Mouse (Mus musculus): ENCODE data around the gene Wipf3.

DNA sequence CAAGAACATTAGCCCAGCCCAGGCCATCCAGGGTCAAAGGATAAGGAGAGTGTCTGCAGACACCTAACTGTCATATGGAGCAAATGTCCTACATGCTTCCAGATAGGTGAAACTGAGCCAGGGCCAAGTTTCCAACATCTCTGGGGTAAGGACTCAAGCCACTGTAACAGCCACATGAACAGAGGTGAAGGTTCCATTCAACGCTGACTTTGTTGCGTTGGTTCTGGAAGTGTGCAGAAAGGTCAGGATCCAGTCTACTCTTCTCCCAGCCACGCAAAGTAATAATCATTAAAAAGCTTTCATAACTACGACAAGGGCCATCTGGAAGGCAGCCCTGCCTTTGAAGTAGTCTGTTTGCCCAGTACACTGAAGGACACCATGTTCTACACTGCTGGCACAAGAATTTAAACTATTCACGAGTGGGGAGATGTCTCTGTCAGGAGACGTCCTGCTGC is 73.3 kb downstream of the Wipf3 start:
- no peak for TF ChIP-seq POLR2A (IDR thresholded peaks at IDR 0.05; ENCODE audit: borderline replicate concordance, extremely low read depth, insufficient read depth, insufficient read length, poor library complexity, severe bottlenecking)
- TF ChIP-seq CTCF (IDR thresholded peaks at IDR 0.05; ENCODE audit: borderline replicate concordance, extremely low read depth, insufficient read depth, insufficient read length) = no peak

Measured in brain, embryonic 14.5 days (tissue).